Mouse (Mus musculus) hindbrain, embryonic 15.5 days (tissue): ENCODE measurements around the gene Mpi. TPM values are rescaled to one million over a fixed set of nuclear protein-coding genes. Genes with fewer than 3 reads are reported as not detected.

Experiments used
- ATAC-seq: fragments of 200-750 bp; cut with Nextera tagmentation; 2 replicates; pipeline ENCODE4 v1.8.0; 2017; ENCODE audit warnings: low read depth, moderate number of reproducible peaks, moderate TSS enrichment; ENCODE audit not compliant: low FRiP score
- H3K27ac ChIP-seq: fragments of 300-500 bp; sonication (generic); replicated peaks from 2 replicates; pipeline ENCODE4 v1.5.1; 2015; ENCODE audit warnings: mild to moderate bottlenecking, inconsistent platforms
- H3K27me3 ChIP-seq: fragments of 300-500 bp; sonication (generic); 2 replicates; pipeline ENCODE4 v1.6.1; 2015; ENCODE audit warnings: control low read depth, inconsistent platforms
- H3K36me3 ChIP-seq: fragments of 300-500 bp; sonication (generic); 2 replicates; pipeline ENCODE4 v1.6.1; 2015; ENCODE audit warnings: control low read depth, inconsistent platforms
- H3K4me1 ChIP-seq: fragments of 300-500 bp; sonication (generic); replicated peaks from 2 replicates; pipeline ENCODE4 v1.6.1; 2015; ENCODE audit warnings: control low read depth, inconsistent platforms
- H3K4me2 ChIP-seq: fragments of 300-500 bp; sonication (generic); 2 replicates; pipeline ENCODE4 v1.6.1; 2015; ENCODE audit warnings: moderate library complexity, mild to moderate bottlenecking, inconsistent platforms
- H3K4me3 ChIP-seq: fragments of 300-500 bp; sonication (generic); 2 replicates; pipeline ENCODE4 v1.5.1; 2015; ENCODE audit warnings: mild to moderate bottlenecking, inconsistent platforms
- H3K9ac ChIP-seq: fragments of 300-500 bp; sonication (generic); 2 replicates; pipeline ENCODE4 v1.6.1; 2015; ENCODE audit warnings: inconsistent platforms
- H3K9me3 ChIP-seq: fragments of 300-500 bp; sonication (generic); 2 replicates; pipeline ENCODE4 v1.6.1; 2016; ENCODE audit warnings: control low read depth, inconsistent platforms
- WGBS: fragments of 180-500 bp; shearing (Covaris S2); methylation state at CpG from one replicate; pipeline ENCODE4 v1.1.7; 2015; 5-methylcytosine and 5-hydroxymethylcytosine counted together
- polyA plus RNA-seq: library from polyadenylated mRNA; unstranded; fragments of >200 nt; fragmentation: Nextera tagmentation; extraction: Ambion mirVana; gene quantifications from 2 replicates; pipeline ENCODE4 v1.2.1, GENCODE M21; 2015

Mpi gene
- polyA plus RNA-seq, 1 experiment from 2014 or later: 75.9 TPM

GRCm38 (mm10) chr9:57497236-57497635, 55.3 kb downstream of the Mpi start:
- no peak overlapping the region for H3K4me3 ChIP-seq
- peaks cover 26% of the 10 kb centered on the region for H3K4me1 ChIP-seq
- peaks cover 3% of the 10 kb centered on the region; the same call in 1 of the 2 replicates for H3K27me3 ChIP-seq
- H3K27ac ChIP-seq: no peak overlapping the region
- H3K4me2 ChIP-seq: no peak overlapping the region
- H3K9me3 ChIP-seq: no peaks in the 10 kb centered on the region
- 60% methylated on average over 5 of the region's 5 CpGs for WGBS
- H3K9ac ChIP-seq: no peak overlapping the region
- no peaks in the 10 kb centered on the region for H3K36me3 ChIP-seq
- ATAC-seq: no peak

GRCm38 (mm10) chr9:57494970-57495369, 57.6 kb downstream of the Mpi start:
- Histone ChIP-seq H3K27me3 (no peaks in the 10 kb centered on the region; the same call in 1 of the 2 replicates), H3K4me3 (no peak overlapping the region), H3K4me2 (no peak overlapping the region), H3K4me1 (peaks cover 11% of the 10 kb centered on the region), H3K36me3 (no peaks in the 10 kb centered on the region), H3K9ac (no peak overlapping the region), H3K9me3 (no peaks in the 10 kb centered on the region), H3K27ac (no peak overlapping the region)
- no peak for ATAC-seq

Other genes with a start within 250 kb of the Mpi start
- gene Ppcdc, start 112.6 kb downstream of the Mpi start, polyA plus RNA-seq: 20.3 and 21.3 TPM in 2 replicates
- gene Scamp5, start 84.7 kb downstream of the Mpi start, polyA plus RNA-seq: 134 and 139 TPM in 2 replicates
- 17.7 and 18.0 TPM in 2 replicates for gene Rpp25, start 48.7 kb downstream of the Mpi start, polyA plus RNA-seq
- gene Cox5a, start 31.5 kb downstream of the Mpi start, polyA plus RNA-seq: 894 and 915 TPM in 2 replicates
- gene Fam219b, start 15.2 kb downstream of the Mpi start, polyA plus RNA-seq: 25.0 TPM in 2 replicates
- gene Scamp2, start 8.2 kb upstream of the Mpi start, polyA plus RNA-seq: 48.6 and 48.9 TPM in 2 replicates
- gene Ulk3, start 36.7 kb upstream of the Mpi start, polyA plus RNA-seq: 30.9 and 34.6 TPM in 2 replicates
- 0.19 and 1.3 TPM in 2 replicates for gene Cplx3, start 53.5 kb upstream of the Mpi start, polyA plus RNA-seq
- not detected in 2 replicates for gene Lman1l, start 68.0 kb upstream of the Mpi start, polyA plus RNA-seq
- gene Csk, start 100.9 kb upstream of the Mpi start, polyA plus RNA-seq: 36.6 and 44.5 TPM in 2 replicates
- gene Cyp1a2, start 130.9 kb upstream of the Mpi start, polyA plus RNA-seq: not detected in 2 replicates
- 0.05 and 0.19 TPM in 2 replicates for gene Cyp1a1, start 135.2 kb upstream of the Mpi start, polyA plus RNA-seq
- 30.8 and 31.0 TPM in 2 replicates for gene Edc3, start 155.8 kb upstream of the Mpi start, polyA plus RNA-seq
- 65.5 and 67.0 TPM in 2 replicates for gene Clk3, start 213.1 kb upstream of the Mpi start, polyA plus RNA-seq